Mouse (Mus musculus): ENCODE data around the gene Hoxc6.

The Hoxc6 gene

GRCm38 (mm10) chr15:103013238-103013984 is 15.4 kb downstream of the Hoxc6 start:
- DNase-seq (ENCODE audit: low spot score), result no peak

DNA sequence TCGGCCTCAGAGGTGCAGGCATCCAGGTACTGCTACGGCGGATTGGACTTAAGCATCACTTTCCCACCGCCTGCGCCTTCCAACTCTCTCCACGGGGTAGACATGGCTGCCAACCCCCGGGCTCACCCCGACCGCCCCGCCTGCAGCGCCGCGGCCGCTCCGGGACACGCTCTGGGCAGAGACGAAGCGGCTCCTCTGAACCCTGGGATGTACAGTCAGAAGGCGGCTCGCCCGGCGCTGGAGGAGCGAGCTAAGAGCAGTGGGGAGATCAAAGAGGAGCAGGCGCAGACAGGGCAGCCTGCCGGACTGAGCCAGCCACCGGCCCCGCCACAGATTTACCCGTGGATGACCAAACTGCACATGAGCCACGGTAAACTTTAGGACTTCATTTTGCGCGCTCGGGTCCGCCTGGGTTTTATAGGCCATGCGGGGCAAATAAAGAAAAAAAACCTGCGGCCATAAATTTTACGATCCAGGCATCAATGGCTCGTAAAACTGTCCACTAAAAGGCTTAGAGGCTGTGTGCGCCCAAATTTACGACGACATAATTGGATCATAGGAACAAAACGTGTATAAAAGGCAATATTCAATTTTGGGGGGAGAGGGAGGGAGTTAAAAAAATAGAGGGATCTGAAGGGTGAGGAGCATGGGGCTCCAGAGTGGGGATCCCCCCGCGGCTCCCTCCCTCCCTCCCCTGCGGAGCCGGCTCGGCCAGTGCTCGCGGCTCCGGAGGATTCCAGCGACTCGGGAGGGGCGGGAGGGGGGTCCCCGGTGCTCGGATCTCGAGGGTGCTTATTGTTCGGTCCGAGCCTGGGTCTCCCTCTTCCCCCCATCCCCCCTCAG is 16.3 kb downstream of the Hoxc6 start:
- DNase-seq (ENCODE audit: low spot score), result no peak

GRCm38 (mm10) chr15:103015009-103015399 is 16.9 kb downstream of the Hoxc6 start:
- DNase-seq (ENCODE audit: low spot score), result no peak

DNA sequence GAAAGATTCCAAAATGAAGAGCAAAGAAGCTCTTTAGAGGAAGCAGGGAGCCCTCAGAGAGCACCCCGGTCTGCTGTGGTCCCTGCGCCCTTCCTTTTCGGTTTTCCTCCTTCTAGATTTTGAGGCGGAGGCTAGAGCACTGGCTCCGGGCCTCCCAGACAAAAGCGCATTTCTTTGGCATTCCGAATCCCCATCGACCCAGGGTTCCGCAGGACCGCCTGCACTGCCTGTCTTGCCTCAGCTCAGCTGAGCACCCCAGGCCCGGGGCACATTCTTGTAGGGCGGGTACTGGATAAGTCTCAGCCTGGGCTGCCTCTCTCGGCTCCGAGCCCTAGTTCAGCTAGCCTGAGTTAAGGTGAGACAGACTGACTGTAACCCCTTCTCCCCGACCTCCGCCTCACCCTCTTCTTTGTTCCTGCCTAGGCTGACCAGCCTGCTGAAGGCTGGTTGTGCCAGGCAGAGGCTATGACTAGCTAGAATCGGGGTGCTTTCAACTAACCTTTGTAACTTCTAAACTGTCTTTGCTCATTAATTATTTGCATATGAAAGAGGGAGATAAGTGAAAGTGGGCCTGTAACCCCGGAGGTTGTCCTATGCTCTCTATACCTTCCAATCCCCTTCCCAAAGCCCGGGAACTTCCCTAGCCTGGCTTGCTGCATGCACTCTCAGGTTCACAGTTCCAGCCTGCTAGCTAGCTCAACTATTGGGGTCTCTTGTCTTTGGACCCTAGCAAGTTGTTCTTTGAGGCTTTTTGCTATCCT is 17.5 kb downstream of the Hoxc6 start:
- no peak for DNase-seq (ENCODE audit: low spot score)

- no peak for DNase-seq (ENCODE audit: low spot score)
Observed at GRCm38 (mm10) chr15:103018636-103019035, 20.6 kb downstream of the Hoxc6 start, which contains the start of gene Hoxc4. Hoxc4 (plus strand) TSS chr15:103018934.

- DNase-seq (ENCODE audit: low spot score), result no peak
Observed at GRCm38 (mm10) chr15:103020899-103021418, 22.9 kb downstream of the Hoxc6 start.

DNA sequence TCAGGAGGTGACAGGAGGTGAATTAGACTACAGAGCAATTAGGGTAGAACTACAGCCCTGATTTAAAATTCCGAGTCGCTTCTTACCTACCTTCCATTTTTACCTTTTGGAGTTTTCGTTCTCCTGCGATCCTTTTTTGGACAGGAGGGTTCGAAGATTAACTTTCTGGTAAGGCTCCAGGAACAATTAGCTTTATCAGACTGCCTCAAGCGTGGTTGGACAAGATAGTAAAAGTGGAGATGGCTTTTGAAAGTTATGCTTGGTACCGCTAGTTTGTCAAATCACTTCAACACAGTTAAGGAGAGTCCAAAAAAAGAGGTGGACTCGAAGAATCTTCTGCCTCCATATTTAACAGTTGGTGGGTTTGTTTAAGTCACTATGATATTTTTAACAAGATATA is 23.5 kb downstream of the Hoxc6 start:
- no peak for DNase-seq (ENCODE audit: low spot score)

GRCm38 (mm10) chr15:103024131-103024530 is 26.1 kb downstream of the Hoxc6 start:
- DNase-seq (ENCODE audit: low spot score), result no peak

DNA sequence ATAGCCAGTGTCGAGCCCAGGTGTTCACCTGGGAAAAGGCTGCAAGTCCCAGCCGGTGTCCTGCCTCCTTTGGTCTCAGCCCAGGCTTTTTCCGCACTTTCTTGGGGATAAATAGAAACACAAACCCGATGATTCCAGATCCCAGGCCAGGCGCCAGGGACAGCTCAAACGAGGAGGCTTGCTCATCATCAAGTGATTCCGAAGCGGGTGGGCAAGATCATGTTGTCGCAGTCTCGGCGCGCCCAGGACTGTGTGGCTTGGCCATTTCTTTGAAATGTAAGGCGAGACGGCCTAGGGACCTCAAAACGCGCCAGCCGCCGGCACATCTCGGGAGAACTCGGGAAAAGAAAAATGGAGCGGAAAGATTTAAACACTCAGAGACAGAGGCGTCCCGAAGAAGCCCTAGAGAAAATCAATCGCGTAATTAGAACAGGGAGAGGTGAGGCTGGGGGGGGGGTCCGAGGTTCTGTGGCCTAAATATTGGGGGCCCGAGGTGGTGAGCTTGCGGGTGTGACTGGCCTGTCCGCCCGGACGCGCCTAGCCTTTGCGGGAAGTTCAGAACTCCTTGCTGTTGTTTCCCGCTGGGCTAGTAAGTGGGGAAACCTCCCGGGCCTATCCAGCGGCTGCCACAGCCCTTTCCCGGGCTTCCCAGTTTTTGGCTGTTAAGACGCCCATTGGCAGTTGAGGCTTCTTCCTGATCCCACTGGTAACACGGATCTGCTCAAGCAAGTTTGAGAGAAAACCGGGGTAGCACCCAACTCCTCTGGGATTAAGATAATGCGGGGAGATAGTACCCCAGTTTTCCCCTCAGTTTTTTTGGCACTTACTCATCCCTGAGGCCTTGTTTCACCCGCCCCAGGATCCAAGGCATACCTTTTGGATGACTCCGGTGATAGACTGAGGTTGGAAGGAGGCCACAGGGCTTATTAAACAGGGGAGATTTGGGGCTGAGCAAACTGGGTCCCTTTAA is 29.5 kb downstream of the Hoxc6 start:
- no peak for DNase-seq (ENCODE audit: low spot score)

- no peak for DNase-seq (ENCODE audit: low spot score)
Observed at GRCm38 (mm10) chr15:103028916-103029512, 31.0 kb downstream of the Hoxc6 start.

GRCm38 (mm10) chr15:103030142-103030541 is 32.1 kb downstream of the Hoxc6 start:
- no peak for DNase-seq (ENCODE audit: low spot score)

DNA sequence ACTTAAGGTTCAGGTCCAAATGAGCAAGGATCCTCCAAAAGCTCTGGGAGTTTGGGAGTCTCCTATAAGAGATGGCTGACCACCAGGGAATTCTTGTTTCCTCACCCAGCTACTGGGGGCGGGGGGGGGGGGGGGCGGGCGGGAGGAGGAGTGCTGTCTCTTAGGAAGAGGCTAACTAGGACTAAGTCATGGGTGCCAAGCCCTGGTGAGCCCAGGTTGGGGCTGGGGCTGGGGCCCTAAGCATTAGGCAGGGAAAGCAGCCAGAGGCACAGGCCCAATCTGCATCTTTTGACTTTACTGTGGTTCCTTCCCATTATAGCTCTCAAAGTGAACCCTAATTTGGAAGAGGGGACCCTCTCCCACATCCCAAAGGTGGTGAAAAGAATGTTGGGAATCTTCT is 34.1 kb downstream of the Hoxc6 start:
- no peak for DNase-seq (ENCODE audit: low spot score)

- DNase-seq (ENCODE audit: low spot score), result no peak
Observed at GRCm38 (mm10) chr15:103032646-103033575, 34.9 kb downstream of the Hoxc6 start.

GRCm38 (mm10) chr15:103034043-103034806 is 36.2 kb downstream of the Hoxc6 start:
- DNase-seq (ENCODE audit: low spot score), result no peak

DNA sequence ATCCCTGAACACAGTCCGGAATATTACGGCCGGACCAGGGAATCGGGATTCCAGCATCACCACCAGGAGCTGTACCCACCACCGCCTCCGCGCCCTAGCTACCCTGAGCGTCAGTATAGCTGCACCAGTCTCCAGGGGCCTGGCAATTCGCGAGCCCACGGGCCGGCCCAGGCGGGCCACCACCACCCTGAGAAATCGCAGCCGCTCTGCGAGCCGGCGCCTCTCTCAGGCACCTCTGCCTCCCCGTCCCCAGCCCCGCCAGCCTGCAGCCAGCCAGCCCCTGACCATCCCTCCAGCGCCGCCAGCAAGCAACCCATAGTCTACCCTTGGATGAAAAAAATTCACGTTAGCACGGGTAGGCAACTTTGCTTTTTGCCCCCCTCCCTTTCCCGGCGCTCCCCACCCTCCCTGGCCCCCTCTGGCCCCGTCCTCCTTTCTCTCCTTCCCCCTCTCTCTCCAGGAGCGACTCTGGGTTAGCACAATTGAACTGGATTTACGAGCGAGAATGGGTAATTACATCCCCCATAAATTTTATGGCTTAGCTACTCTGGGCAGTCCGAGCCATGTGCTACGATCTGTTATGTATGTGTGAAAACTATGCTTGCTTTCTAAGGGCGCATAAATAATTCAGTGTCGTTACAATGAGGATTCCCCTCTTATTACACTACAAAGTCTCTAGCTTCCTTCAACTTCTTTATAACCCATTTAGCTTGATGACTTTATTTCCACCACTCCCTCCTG is 36.9 kb downstream of the Hoxc6 start:
- no peak for DNase-seq (ENCODE audit: low spot score)

GRCm38 (mm10) chr15:103035548-103035881 is 37.5 kb downstream of the Hoxc6 start:
- no peak for DNase-seq (ENCODE audit: low spot score)

DNA sequence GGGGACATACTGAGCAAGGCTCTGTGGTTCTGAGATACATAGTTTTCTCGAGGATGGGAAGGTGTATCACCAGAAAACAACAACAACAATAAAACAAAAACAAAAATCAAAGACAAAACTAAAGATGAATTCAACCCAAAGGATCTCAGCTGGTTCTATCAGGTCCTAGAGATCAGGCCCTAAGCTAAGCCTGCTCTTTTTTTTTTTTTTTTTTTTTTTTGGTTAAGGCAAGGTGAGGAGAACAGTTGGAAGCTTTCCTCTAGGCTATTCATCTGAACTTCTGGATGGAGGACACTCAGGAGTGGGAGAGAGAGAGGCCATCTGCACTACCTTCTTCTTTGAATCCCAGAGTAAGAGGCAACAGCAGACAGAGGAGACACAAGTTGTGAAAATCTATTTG is 39.5 kb downstream of the Hoxc6 start:
- no peak for DNase-seq (ENCODE audit: low spot score)
